Comparison of ENCODE assay signal across 10 mouse cellular contexts in the genomic region with DNA sequence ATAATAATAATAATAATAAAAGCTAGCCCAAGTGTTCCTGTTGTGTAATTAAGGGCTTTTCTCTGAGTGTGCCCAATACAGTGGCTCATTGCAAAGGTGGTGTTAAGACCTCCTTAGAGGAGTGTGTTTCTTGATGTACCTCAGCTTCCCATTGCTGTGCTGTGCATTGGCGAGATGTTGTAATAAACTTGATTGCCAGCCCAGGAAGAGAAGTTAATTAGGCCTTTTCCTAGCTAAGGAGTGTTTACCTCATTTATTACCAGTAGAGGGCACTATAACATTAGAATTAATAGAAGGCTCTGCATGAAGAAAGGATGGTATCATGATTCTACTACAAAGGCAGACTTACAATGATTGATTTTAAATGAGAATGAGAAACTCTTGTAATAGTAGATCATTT. TPM values are rescaled to one million over a fixed set of nuclear protein-coding genes. Genes with fewer than 3 reads are reported as not detected.
DNase-seq lines count a peak whose midpoint lies in the region; ATAC-seq and TF ChIP-seq lines count a peak whose summit lies in the region.
"Had no signal": no experiment of that assay in that cellular context is flagged by ENCODE, and none has a peak within 500 bp of the region (broad histone marks: within the 10 kb centered on the region; RNA-seq: fewer than 3 reads in every experiment).

No protein-coding gene starts in this region.

- TF ChIP-seq EP300 in MEL (IDR thresholded peaks at IDR 0.05; ENCODE audit: low read depth in 1 of 2, low read length in 2 of 2): no peak

- H3K9ac ChIP-seq in kidney, postnatal 0 days (ENCODE audit: low read depth, low read length): no peak overlapping the region
- no peak overlapping the region for H3K9ac ChIP-seq in kidney, embryonic 16.5 days (replicated peaks; ENCODE audit: low read length)
- no peak overlapping the region for H3K9ac ChIP-seq in MEL (ENCODE audit: control insufficient read depth, low read depth, low read length, poor library complexity, severe bottlenecking)
- no peak overlapping the region for H3K9ac ChIP-seq in midbrain, embryonic 15.5 days

- no peaks in the 10 kb centered on the region for H3K36me3 ChIP-seq in kidney, postnatal 0 days (ENCODE audit: insufficient read depth, low read length)
- H3K36me3 ChIP-seq in kidney, embryonic 16.5 days (ENCODE audit: insufficient read depth, low read length): no peaks in the 10 kb centered on the region
- no peaks in the 10 kb centered on the region for H3K36me3 ChIP-seq in MEL (ENCODE audit: control insufficient read depth in 1 of 2, insufficient read depth in 2 of 2, low read length in 2 of 2)
- H3K36me3 ChIP-seq in midbrain, embryonic 15.5 days (replicated peaks): no peaks in the 10 kb centered on the region
- H3K36me3 ChIP-seq in heart, embryonic 10.5 days: no peaks in the 10 kb centered on the region

- peak; percentile 62 for TF ChIP-seq RAD21 in MEL (IDR thresholded peaks at IDR 0.05; ENCODE audit: low read depth, low read length)

- H3K4me2 ChIP-seq in kidney, postnatal 0 days (ENCODE audit: low read length): no peak overlapping the region
- no peak overlapping the region for H3K4me2 ChIP-seq in kidney, embryonic 16.5 days (replicated peaks; ENCODE audit: low read depth, low read length)
- H3K4me2 ChIP-seq in midbrain, embryonic 15.5 days: no peak overlapping the region
- H3K4me2 ChIP-seq: heart, embryonic 11.5 days had no signal

- 19% methylated on average over 1 of the region's 1 CpGs for WGBS in kidney, postnatal 0 days
- WGBS in kidney, embryonic 16.5 days: 10% methylated on average over 1 of the region's 1 CpGs
- 15% methylated on average over 1 of the region's 1 CpGs for WGBS in midbrain, embryonic 15.5 days
- WGBS in heart, embryonic 10.5 days: 26% methylated on average over 1 of the region's 1 CpGs

- ATAC-seq in kidney, postnatal 0 days (replicated peaks; ENCODE audit: low FRiP score, low read depth): no peak
- ATAC-seq in kidney, embryonic 16.5 days (ENCODE audit: low FRiP score, low TSS enrichment): no peak; the same call in 1 of the 2 replicates
- ATAC-seq in midbrain, embryonic 15.5 days (replicated peaks): peak; percentile 50; the same call in 1 of the 2 replicates

- no peak overlapping the region for H3K4me3 ChIP-seq in kidney, postnatal 0 days (replicated peaks; ENCODE audit: low read depth, low read length)
- no peak overlapping the region for H3K4me3 ChIP-seq in kidney, embryonic 16.5 days (ENCODE audit: low read length)
- no peak overlapping the region for H3K4me3 ChIP-seq in MEL (ENCODE audit: control insufficient read depth in 1 of 2, insufficient read depth in 1 of 2, low read depth in 2 of 2, low read length in 2 of 2)
- H3K4me3 ChIP-seq in midbrain, embryonic 15.5 days: no peak overlapping the region
- H3K4me3 ChIP-seq in heart, embryonic 10.5 days: no peak overlapping the region
- H3K4me3 ChIP-seq: megakaryocyte, embryonic 14.5 days had no signal

- H3K27ac ChIP-seq in kidney, postnatal 0 days: no peak overlapping the region
- H3K27ac ChIP-seq in kidney, embryonic 16.5 days (ENCODE audit: low read length): no peak overlapping the region
- H3K27ac ChIP-seq in MEL (ENCODE audit: control insufficient read depth, low read depth, low read length): no peak overlapping the region
- H3K27ac ChIP-seq in midbrain, embryonic 15.5 days: no peak overlapping the region
- H3K27ac ChIP-seq in heart, embryonic 10.5 days: no peak overlapping the region

- H3K27me3 ChIP-seq in kidney, postnatal 0 days (ENCODE audit: insufficient read depth, low read length): no peaks in the 10 kb centered on the region
- no peaks in the 10 kb centered on the region for H3K27me3 ChIP-seq in kidney, embryonic 16.5 days (ENCODE audit: insufficient read depth, low read length)
- H3K27me3 ChIP-seq in MEL (ENCODE audit: control insufficient read depth in 1 of 2, insufficient read depth in 2 of 2, low read length in 2 of 2): no peaks in the 10 kb centered on the region
- no peaks in the 10 kb centered on the region for H3K27me3 ChIP-seq in midbrain, embryonic 15.5 days (replicated peaks)
- H3K27me3 ChIP-seq in heart, embryonic 10.5 days (ENCODE audit: insufficient read depth, poor library complexity, severe bottlenecking): no peaks in the 10 kb centered on the region

- peak; percentile 62 for TF ChIP-seq CTCF in kidney, postnatal 0 days (IDR thresholded peaks at IDR 0.05; ENCODE audit: low read depth)
- peak in 2 of 3 experiments; percentile 10 to 56; a peak in 2 of 6 replicates for TF ChIP-seq CTCF in MEL (IDR thresholded peaks at IDR 0.05 in 2 of 3, conservative IDR thresholded peaks at IDR 0.05 in 1 of 3; ENCODE audit: control insufficient read depth in 1 of 3, insufficient read depth in 1 of 3, low read depth in 2 of 3, low read length in 3 of 3, poor library complexity in 1 of 3, severe bottlenecking in 1 of 3)

- H3K9me3 ChIP-seq in kidney, postnatal 0 days (replicated peaks; ENCODE audit: low read length): no peaks in the 10 kb centered on the region
- no peaks in the 10 kb centered on the region for H3K9me3 ChIP-seq in kidney, embryonic 16.5 days (ENCODE audit: low read length)
- H3K9me3 ChIP-seq in MEL (replicated peaks; ENCODE audit: insufficient read depth, low read length): no peaks in the 10 kb centered on the region
- H3K9me3 ChIP-seq in midbrain, embryonic 15.5 days: no peaks in the 10 kb centered on the region
- no peaks in the 10 kb centered on the region for H3K9me3 ChIP-seq in heart, embryonic 10.5 days
- H3K9me3 ChIP-seq: megakaryocyte, embryonic 14.5 days had no signal

- peak; percentile 79 for DNase-seq in kidney, postnatal 0 days (ENCODE audit: low spot score)
- DNase-seq in MEL (ENCODE audit: low read depth, low spot score): peak; percentile 19
- DNase-seq in c-Kit-positive CD71-positive TER-119-negative erythroid progenitor cells, embryonic 14.5 days (ENCODE audit: low read depth): peak; percentile 0
- DNase-seq in spleen, adult 12 weeks (ENCODE audit: low spot score): no peak
- no peak for DNase-seq in heart, embryonic 10.5 days (ENCODE audit: low spot score)

- TF ChIP-seq POLR2A in MEL (IDR thresholded peaks at IDR 0.05; ENCODE audit: control insufficient read depth in 1 of 2, insufficient read depth in 1 of 2, low read depth in 1 of 2, low read length in 2 of 2, poor library complexity in 1 of 2): no peak

- H3K4me1 ChIP-seq in kidney, postnatal 0 days (replicated peaks; ENCODE audit: insufficient read depth, low read length): no peaks in the 10 kb centered on the region
- H3K4me1 ChIP-seq in kidney, embryonic 16.5 days (ENCODE audit: insufficient read depth, low read length): no peaks in the 10 kb centered on the region
- H3K4me1 ChIP-seq in MEL (ENCODE audit: control insufficient read depth in 1 of 2, insufficient read depth in 2 of 2, low read length in 2 of 2): no peaks in the 10 kb centered on the region
- no peaks in the 10 kb centered on the region for H3K4me1 ChIP-seq in midbrain, embryonic 15.5 days
- no peaks in the 10 kb centered on the region for H3K4me1 ChIP-seq in heart, embryonic 10.5 days
- H3K4me1 ChIP-seq: megakaryocyte, embryonic 14.5 days had no signal

- no peaks in the 10 kb centered on the region for H3K79me2 ChIP-seq in MEL (ENCODE audit: control insufficient read depth, insufficient read depth, low read length, poor library complexity)

TF ChIP-seq in MEL, 35 proteins besides CTCF, POLR2A, EP300 and RAD21:
- TF ChIP-seq TBP (IDR thresholded peaks at IDR 0.05; ENCODE audit: low read depth, low read length): no peak
- TF ChIP-seq ZC3H11A (IDR thresholded peaks at IDR 0.05; ENCODE audit: low read depth, low read length): 0 out of 2 replicates have a peak, but pooled peaks have one; percentile 14
- peak; percentile 55 for TF ChIP-seq SMC3 (IDR thresholded peaks at IDR 0.05; ENCODE audit: low read depth, low read length)
- no peak for TF ChIP-seq KAT2A (conservative IDR thresholded peaks at IDR 0.05; ENCODE audit: low read depth, low read length)

RNA-seq across cellular contexts. Expression of a gene that starts 57.9 kb away (rescaled TPM):
- polyA plus RNA-seq in kidney, postnatal 0 days (2015; fragmentation: Nextera tagmentation; extraction: Ambion mirVana): not detected in 2 replicates
- not detected in 2 replicates for polyA plus RNA-seq in kidney, embryonic 16.5 days (2015; fragmentation: Nextera tagmentation; extraction: Ambion mirVana)
- total RNA-seq in MEL (2012; rRNA removed): not detected in 2 replicates
- not detected for polyA plus RNA-seq in MEL (2012; ENCODE audit: insufficient read depth in 1 of 2, insufficient read length in 2 of 2, low read depth in 1 of 2, low replicate concordance in 2 of 2, missing spikeins in 1 of 2)
- polyA plus RNA-seq in midbrain, embryonic 15.5 days (2015; fragmentation: Nextera tagmentation; extraction: Ambion mirVana): not detected in 2 replicates
- not detected in 2 replicates for polyA plus RNA-seq in heart, embryonic 10.5 days (2016; fragmentation: Nextera tagmentation; extraction: Ambion mirVana)
- total RNA-seq: layer of hippocampus, postnatal 10 days had no signal
- polyA plus RNA-seq: heart, embryonic 11.5 days had no signal

Comparison
In these comparisons a context has a peak if more than half of its experiments do, and no peak if none do; other contexts are left out.
1. DNase-seq: peak in kidney, postnatal 0 days (single experiment), MEL (single experiment) and c-Kit-positive CD71-positive TER-119-negative erythroid progenitor cells, embryonic 14.5 days (single experiment); none in spleen, adult 12 weeks (single experiment) and heart, embryonic 10.5 days (single experiment).